Mouse (Mus musculus) cerebellum, postnatal 14 days (tissue): ENCODE measurements around the gene Tanc1.

Source experiments
- DNase-seq, 2 experiments: peaks; one replicate each; pipeline ENCODE4 v3.0.0; 2021; ENCODE audit warnings: mixed read lengths in 2 of 2

Tanc1 gene

GRCm38 (mm10) chr2:59721119-59721518, 109.3 kb downstream of the Tanc1 start:
- no peak for DNase-seq

GRCm38 (mm10) chr2:59721758-59722157, 109.9 kb downstream of the Tanc1 start:
- no peak for DNase-seq

GRCm38 (mm10) chr2:59723311-59723710, 111.5 kb downstream of the Tanc1 start:
- DNase-seq, result no peak

- DNase-seq, result no peak
These were observed 113.8 kb downstream of the Tanc1 start for GRCm38 (mm10) chr2:59725518-59726185.

GRCm38 (mm10) chr2:59731831-59732230, 120.0 kb downstream of the Tanc1 start:
- no peak for DNase-seq

- DNase-seq, result no peak
These were observed 121.6 kb downstream of the Tanc1 start for GRCm38 (mm10) chr2:59733410-59733809.

GRCm38 (mm10) chr2:59736401-59736898, 124.6 kb downstream of the Tanc1 start:
- peak; percentile 94 for DNase-seq

GRCm38 (mm10) chr2:59737368-59737767, 125.5 kb downstream of the Tanc1 start:
- DNase-seq, result peak in 1 of 2 experiments; percentile 56

GRCm38 (mm10) chr2:59738356-59738755, 126.5 kb downstream of the Tanc1 start:
- DNase-seq, result peak in 1 of 2 experiments; percentile 33

GRCm38 (mm10) chr2:59739036-59739435, 127.2 kb downstream of the Tanc1 start:
- no peak for DNase-seq

- no peak for DNase-seq
These were observed 130.8 kb downstream of the Tanc1 start for GRCm38 (mm10) chr2:59742500-59743116.

GRCm38 (mm10) chr2:59745428-59745827, 133.6 kb downstream of the Tanc1 start:
- peak; percentile 78 to 84 for DNase-seq

- peak; percentile 47 to 53 for DNase-seq
These were observed 134.2 kb downstream of the Tanc1 start for GRCm38 (mm10) chr2:59746070-59746469.

GRCm38 (mm10) chr2:59747757-59748156, 135.9 kb downstream of the Tanc1 start:
- DNase-seq, result no peak

GRCm38 (mm10) chr2:59749371-59749770, 137.5 kb downstream of the Tanc1 start:
- no peak for DNase-seq

- DNase-seq, result no peak
These were observed 139.3 kb downstream of the Tanc1 start for GRCm38 (mm10) chr2:59751172-59751571.

GRCm38 (mm10) chr2:59752148-59752547, 140.3 kb downstream of the Tanc1 start:
- DNase-seq, result no peak

- no peak for DNase-seq
These were observed 140.9 kb downstream of the Tanc1 start for GRCm38 (mm10) chr2:59752766-59753165.

- DNase-seq, result no peak
These were observed 144.4 kb downstream of the Tanc1 start for GRCm38 (mm10) chr2:59756137-59756753.

GRCm38 (mm10) chr2:59757015-59757414, 145.2 kb downstream of the Tanc1 start:
- DNase-seq, result no peak

GRCm38 (mm10) chr2:59758139-59758918, 146.5 kb downstream of the Tanc1 start:
- DNase-seq, result no peak

- DNase-seq, result peak; percentile 28 to 34
These were observed 148.9 kb downstream of the Tanc1 start for GRCm38 (mm10) chr2:59760731-59761130.

- DNase-seq, result no peak
These were observed 149.3 kb downstream of the Tanc1 start for GRCm38 (mm10) chr2:59761183-59761582.
